Mouse (Mus musculus) adrenal gland, postnatal 25 days (tissue): ENCODE results near the gene Dpp6. TPM values are rescaled to one million over a fixed set of nuclear protein-coding genes. Genes with fewer than 3 reads are reported as not detected.

Experiments used
- DNase-seq: peaks from one replicate; pipeline ENCODE4 v3.0.0; 2021; ENCODE audit warnings: mixed read lengths
- total RNA-seq: library from RNA; stranded (reverse); gene quantifications from 2 replicates; pipeline ENCODE4 v1.2.3, GENCODE M21; 2021

Gene Dpp6
- total RNA-seq, 1 experiment from 2014 or later = 8.0 TPM

- DNase-seq = no peak
Measured at GRCm38 (mm10) chr5:27203131-27203530, 386.1 kb downstream of the Dpp6 start.

- no peak for DNase-seq
Measured at GRCm38 (mm10) chr5:27204721-27205120, 387.7 kb downstream of the Dpp6 start.

DNA sequence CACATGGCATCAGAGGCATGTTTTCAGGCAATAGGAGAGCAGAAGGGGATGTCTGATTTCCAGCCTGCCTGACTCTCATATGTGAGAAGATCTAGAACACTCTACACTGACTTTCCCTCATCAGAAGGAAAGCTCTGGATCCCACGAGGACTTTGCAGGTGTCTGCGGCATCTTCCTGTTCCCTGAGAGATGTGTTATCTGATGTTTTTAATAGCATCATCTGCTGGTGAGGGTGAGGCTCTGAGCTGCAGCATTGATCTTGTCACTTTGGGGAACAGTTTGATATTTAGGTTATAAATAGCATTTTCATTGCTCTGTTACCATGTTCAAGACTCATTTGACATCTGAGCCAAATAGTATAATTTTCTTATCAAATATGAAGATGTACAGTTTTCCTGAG lies 388.8 kb downstream of the Dpp6 start:
- DNase-seq = no peak

DNA sequence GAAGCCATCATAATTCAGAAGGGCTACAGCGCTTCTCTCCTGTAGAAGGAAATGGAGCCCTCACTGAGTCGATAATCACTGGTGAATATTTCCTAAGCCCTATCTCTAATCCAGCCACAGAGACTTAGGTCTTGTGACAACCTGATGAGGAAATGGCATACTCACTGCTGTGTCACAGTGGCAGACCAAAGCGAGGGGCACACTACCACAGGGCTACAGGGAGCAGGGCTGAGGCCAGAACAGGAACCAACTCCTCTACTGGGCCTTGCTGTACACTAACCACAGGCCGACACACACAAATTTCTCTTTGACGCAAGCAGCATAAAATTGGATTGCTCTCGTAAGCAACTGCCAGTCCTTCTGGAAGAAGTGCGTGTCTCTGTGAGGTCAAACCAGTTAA lies 389.2 kb downstream of the Dpp6 start:
- DNase-seq = no peak

DNA sequence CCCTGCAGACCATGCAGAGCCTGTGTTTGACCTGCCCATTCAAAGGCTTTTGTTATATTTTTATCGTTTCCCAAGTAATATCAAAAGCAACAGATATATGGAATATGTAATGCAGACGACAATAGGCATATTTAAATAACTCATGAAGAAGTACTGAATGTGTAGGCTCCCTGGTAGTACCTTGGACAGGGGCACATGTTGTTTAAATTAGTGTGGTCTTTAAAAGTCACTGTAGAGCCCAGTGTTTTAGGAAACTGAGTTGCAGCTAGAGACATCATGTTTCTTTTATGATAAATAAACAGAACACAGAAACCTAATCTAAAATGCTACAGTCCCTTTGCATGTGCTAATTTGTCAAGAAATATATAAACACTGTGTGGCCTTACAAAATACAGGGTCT lies 403.1 kb downstream of the Dpp6 start:
- DNase-seq = no peak

GRCm38 (mm10) chr5:27242078-27242477 lies 425.1 kb downstream of the Dpp6 start:
- no peak for DNase-seq

DNA sequence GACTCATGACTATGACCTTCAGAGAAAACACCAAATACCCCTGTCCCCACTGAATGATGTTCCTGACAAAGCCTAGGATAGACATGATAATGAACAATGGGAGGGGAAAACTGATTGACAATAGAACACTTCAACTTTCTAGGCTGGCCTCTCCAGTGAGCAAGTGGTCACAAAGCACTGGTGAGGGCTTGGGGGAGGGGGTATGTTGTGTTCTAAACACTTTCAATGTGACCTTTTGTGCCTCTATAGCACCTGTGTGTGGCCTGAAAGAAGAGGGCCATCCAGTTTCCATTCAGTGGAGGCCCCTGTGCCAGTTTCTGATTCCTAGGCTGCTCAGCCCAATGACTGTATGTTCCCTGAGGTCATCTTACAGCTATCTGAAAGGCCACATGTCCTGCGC lies 426.2 kb downstream of the Dpp6 start:
- no peak for DNase-seq

GRCm38 (mm10) chr5:27247793-27248192 lies 430.8 kb downstream of the Dpp6 start:
- DNase-seq = no peak

DNA sequence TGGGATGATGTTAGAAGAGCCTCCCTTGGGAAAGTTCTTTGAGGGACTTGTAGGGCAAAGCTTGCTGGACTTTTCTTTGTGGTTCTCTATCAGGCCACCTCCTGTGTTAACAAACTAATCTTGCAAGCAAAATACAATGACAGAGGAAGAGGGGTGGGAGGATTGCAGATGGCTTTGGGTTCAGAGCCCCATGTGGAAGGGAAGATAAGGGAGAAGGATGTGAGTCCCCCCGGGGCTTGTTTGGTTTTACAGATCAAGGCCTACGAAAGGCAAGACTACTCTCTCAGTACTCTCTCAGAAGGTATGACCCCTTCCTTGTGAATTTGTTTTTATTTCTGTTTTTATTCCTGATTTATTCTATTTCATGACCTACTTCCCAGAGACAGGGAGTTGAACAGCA lies 431.7 kb downstream of the Dpp6 start:
- no peak for DNase-seq

DNA sequence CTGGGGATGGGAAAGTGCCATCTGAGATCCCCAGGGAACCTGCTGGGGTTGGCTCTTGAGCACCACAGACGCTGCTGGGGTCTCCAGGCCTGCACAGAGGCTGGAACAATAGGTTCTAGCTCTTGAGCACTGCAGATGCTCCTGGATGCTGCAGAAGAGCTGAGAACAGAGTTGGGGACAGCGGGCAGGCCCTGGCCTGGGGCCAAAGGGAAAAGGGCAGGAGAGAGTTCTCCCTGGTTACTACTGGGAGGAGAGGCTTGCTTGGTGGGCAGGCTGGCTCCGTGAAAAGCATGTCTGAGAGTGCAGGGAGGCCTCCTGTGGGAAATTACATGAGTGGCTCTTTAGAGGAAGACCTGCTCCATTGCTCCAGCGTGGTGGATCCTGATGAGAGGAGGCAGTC lies 432.9 kb downstream of the Dpp6 start:
- peak; percentile 15 for DNase-seq

DNA sequence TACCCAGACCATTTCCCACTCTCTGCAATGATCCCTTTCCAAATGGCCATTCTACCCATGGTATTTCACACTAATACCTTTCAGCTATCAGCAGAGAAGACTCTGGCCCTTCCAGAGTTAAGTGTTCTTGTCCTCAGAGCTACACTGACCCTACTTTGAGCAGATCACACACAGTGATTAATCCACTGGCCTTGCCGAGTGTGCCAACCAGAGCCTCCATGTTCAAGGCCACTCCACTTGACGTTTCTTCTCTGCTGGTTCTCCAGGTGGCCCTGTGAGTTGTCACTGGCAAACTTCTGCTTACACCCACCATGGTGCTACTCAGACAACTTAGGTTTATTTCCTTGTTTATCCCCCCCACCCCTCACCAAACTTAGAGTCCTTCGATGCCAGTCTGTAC lies 433.9 kb downstream of the Dpp6 start:
- peak; percentile 39 for DNase-seq

DNA sequence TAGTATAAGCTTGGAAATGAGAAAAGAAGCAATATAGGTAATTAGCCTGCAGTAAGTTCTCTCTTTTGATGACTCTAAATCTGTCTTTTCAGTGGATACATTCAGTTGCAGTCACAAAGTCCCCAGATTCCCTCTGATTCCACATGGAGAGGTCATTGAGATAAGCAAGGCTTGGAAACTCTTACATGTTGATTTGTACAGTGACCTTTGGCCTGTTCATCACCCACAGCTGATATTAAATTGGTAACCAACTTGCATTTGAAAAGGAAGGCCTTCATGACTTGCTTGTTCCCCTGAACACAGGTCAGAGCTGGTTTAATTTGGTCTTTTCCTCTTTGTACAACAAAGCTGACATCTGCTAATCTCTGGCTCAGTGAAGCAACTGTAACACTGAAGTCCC lies 434.4 kb downstream of the Dpp6 start:
- DNase-seq = no peak

DNA sequence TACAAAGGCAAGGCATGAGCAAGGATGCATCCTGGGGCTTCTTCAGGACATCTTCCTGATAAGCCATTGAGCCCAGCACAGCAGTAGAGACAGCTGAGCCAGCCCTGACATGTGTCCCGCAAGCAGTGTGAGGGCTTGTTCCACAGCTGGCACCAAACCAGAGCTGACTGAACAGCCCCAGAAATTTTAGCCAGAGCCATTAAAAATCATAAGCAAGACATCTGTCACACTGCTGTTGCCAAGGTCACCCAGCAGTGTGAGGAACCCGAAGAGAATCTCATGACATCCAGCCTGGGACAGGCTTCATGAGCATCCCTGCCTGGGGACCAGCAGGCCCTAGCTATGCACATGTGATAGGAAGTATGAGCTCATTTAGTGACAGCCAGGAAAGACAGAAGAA lies 438.2 kb downstream of the Dpp6 start:
- peak; percentile 20 for DNase-seq

DNA sequence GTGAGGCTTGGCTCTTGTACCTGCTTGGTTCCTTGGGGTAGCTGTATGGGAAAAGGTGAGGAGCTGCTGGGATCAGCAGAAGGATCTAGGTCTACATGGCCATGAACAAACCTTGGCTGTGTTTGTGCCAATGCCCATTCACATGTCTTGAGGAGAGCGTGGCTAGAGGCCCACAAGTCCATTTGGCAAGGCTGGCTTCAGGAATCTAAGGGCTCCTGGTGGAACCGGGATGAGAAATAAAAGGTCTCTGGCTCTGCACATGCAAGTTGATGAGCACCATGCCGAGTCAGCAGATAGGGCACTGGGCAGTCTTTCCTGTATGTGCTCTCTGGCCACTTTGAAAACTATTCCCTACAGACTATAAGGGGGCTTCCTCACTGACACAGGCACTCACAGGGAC lies 441.6 kb downstream of the Dpp6 start:
- no peak for DNase-seq

- DNase-seq = no peak
Measured at GRCm38 (mm10) chr5:27261746-27262727, 445.0 kb downstream of the Dpp6 start.

DNA sequence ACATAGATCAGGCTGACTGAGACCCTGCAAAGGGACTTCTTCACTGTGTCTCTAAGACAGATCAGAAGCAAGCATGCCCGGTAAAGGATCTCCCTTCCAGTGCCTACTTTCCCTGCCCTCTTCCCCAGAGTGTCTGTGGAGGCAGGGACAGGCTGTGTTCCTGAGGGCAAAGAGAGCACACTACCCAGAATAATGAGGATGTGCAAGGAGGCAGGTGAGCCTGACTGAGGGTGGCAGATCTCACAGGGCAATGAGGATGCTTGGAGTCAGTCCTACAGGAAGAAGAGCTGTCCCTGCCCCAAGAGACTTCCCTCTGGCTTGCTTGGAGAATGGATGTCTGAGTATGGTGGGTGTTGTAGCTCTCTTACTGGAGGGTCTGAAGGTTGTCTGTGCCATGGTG lies 445.7 kb downstream of the Dpp6 start:
- no peak for DNase-seq

- DNase-seq = no peak
Measured at GRCm38 (mm10) chr5:27265281-27265680, 448.3 kb downstream of the Dpp6 start.

- no peak for DNase-seq
Measured at GRCm38 (mm10) chr5:27271336-27271735, 454.3 kb downstream of the Dpp6 start.

DNA sequence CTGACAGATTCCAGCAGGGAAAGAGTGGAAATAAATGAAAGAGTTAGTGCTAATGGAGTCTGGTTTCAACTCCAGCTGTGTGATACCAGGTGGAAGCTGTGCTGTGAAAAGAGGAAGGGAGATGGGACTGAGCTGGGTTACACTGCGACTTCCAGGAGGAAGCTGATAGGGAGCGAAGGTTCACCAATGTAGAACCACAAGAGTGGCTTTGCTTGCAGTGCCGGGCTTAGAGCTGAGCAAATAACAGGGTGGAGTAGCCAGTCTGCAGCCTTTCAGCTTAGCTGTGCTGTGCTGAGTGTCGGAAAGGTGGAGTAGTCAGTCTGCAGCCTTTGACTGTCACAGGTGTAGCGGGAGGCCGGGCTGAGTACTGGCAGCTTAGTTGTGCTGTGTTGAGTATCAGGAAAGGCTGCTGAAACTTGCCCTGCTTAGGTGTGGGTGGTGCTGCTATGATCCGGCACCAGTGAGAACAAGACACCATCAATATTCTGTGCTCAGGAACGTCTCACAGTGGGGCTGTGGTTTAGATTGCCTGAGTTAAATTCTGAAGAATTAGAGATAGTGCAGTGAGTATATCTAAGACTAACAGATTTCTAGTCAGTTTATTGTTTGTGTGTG lies 457.9 kb downstream of the Dpp6 start:
- DNase-seq = no peak

DNA sequence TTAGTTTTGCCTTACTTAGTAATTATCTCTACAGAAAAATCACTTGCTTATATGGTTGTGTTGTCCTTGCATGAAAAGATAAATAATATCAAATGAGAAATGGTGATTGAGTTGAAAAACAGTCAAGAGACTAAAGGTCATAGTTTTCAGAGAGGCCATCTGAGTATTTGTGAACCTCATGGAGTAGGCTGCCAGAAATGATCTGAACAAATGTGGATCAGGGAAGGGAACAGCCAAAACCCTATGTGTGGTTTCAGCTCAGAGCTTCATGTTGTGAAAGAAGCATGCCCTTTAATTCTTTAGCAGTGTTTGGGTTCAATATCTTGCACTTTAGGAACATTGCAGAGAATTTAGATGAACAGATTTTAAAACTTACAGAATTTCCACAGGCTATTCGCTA lies 458.9 kb downstream of the Dpp6 start:
- no peak for DNase-seq

GRCm38 (mm10) chr5:27278120-27278645 lies 461.2 kb downstream of the Dpp6 start:
- no peak for DNase-seq

- no peak for DNase-seq
Measured at GRCm38 (mm10) chr5:27286876-27287275, 469.9 kb downstream of the Dpp6 start.

DNA sequence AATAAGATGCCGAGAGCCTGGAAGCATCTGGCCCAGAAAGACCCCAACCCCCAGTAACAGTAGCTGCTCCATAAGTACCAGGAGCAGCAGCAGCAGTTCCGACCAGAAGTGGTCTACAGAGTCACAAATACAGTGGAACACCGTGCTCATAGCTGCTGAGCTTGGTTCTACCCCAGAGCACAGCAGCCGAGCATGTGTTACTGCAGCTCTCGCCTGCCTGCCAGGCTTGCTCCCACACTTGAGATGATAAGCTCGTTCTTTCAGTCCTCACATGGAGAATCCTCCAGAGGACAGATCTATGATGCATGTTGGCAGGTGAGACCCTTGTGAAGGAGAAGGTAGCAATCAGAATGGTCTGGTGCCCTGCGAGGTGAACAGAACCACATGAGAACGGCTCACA lies 474.4 kb downstream of the Dpp6 start:
- no peak for DNase-seq

DNA sequence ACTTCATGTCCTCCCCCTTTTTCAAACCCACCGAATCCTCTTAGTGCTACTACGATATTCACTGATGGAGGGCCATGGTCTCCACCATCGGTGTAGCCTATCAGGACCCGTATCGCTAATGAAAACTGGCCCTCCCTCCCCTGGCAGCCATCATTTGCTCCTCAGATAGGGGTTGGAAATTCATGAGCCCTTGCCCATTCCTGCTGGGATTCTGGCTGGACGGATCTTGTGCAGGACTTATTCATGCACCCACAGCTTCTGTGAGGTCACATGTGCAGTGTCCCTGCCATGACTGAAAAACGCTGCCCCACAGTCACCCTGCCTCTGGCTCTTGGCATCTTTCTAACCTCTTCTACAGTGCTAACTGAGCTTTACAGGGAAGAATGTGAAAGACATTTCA lies 475.2 kb downstream of the Dpp6 start:
- DNase-seq = no peak
